Mouse (Mus musculus): ENCODE measurements around the gene Map2k1. TPM values are rescaled to one million over a fixed set of nuclear protein-coding genes. Genes with fewer than 3 reads are reported as not detected.
"Not testable (repeated sequence)": the region's sequence is repeated elsewhere in the genome, so short reads cannot be mapped to it uniquely, and the experiment has no call there.

Map2k1 gene
- polyA plus RNA-seq (2015; fragmentation: Nextera tagmentation; extraction: Ambion mirVana) = 69.9 and 70.3 TPM in 2 replicates

DNA sequence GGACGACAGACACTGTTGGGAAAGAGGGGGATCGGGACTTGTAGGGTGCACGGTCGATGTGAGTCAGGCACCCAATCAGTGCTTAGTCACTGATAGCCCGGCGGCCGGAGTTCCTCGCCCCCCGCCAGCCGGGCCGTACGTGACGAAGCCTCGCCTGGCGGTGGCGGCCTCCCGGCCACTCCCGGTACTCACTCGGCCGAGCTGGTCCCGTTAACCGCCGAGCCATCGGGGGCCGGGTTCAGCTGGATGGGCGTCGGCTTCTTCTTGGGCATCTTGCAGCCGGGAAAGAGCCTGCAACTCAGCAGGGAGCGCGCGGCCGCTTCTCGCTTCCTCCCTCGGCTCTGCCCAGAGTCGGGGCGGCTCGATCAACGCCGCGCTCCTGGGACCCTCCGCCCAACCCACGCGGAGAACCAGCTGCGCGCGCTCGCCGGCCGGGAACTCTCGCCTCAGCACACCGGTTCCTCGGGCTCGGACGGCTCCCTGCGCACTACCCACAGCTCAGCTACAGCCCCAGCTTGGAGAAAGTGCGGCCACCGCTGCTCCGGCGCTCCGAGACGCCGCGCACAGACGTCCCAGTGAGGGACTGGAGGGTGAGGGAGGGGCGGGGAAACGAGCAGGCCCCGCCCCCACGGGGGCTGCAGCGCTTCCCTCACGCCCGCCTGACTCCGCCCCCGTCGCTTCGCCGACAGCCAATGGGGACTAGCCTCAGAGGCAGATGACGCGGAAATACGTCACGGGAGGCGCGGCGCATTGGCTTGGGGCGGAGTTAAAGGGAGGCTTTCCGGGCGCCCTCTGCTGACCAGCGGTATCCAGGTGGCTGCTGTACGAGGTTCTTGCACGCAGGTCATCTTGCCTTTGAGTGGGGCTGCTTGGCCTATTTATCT is at the start of gene Map2k1:
Gene Map2k1 (minus strand): TSS at position 611 of the 884 bp plus-strand sequence.
- peak; percentile 99 for ATAC-seq (ENCODE audit: borderline replicate concordance, extremely low read depth, low FRiP score, low TSS enrichment)
- H3K4me2 ChIP-seq = peak within 1 kb of the TSS; percentile 73
- under 1% methylated on average over 87 of the region's 89 CpGs for WGBS

DNA sequence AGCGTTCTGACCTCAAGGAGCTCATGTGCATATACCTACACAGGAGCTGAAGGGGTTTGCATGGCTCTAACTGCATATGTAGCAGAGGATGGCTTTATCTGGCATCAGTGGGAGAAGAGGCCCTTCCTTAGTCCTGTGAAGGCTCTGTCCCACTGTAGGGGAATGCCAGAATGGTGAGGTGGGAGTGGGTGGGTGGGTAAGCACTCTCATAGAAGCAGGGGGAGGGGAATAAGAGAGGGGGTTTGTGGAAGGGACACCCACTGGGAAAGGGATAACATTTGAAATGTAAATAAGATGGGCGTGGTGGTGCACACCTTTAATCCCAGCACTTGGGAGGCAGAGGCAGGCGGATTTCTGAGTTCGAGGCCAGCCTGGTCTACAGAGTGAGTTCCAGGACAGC is 49.7 kb upstream of the Map2k1 start:
- not testable (repeated sequence) for H3K4me3 ChIP-seq; H3K27ac ChIP-seq; ATAC-seq (ENCODE audit: borderline replicate concordance, extremely low read depth, low FRiP score, low TSS enrichment); H3K4me1 ChIP-seq; H3K27me3 ChIP-seq; H3K9me3 ChIP-seq; H3K4me2 ChIP-seq; H3K9ac ChIP-seq
- H3K36me3 ChIP-seq = peaks cover 79% of the 10 kb centered on the region
- 89% methylated on average over 4 of the region's 4 CpGs for WGBS

More for the DNA sequence above, at the start of gene Map2k1:
- Histone ChIP-seq H3K27ac (peak within 1 kb of the TSS; percentile 95), H3K4me3 (peak within 1 kb of the TSS; percentile 94), H3K27me3 (no peaks in the 10 kb centered on the region), H3K9me3 (no peaks in the 10 kb centered on the region), H3K36me3 (no peaks in the 10 kb centered on the region), H3K9ac (peak within 1 kb of the TSS; percentile 92), H3K4me1 (peaks cover 15% of the 10 kb centered on the region)

DNA sequence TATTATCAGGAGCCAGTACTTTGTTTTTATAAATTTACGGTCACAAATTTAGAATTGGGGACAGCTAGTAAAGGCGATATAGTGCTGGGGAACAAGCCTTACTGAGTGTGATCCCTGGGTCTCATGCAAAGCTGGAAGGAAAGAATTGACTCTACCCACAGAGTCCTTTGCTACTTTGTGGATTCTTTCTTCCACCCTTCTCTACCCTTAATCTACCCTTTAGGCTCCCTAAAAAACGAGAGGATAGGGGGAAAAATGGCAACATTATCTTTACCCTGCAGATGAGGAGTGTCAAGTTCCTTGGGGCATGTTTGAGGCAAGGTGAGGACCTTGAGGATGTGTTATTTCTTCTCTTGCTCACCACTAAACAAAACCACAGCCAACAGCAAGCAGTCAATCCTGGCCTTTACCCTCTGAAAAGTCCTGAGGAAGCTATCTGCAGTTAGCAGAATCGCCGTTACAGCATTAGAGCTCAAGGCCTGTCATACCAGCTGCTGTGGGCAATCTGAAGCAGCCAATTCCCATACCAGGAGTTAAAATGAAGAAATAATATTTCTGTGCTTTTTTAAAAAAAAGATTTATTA is 29.1 kb upstream of the Map2k1 start:
- ATAC-seq (ENCODE audit: borderline replicate concordance, extremely low read depth, low FRiP score, low TSS enrichment) = no peak
- peaks cover 12% of the 10 kb centered on the region for H3K4me1 ChIP-seq
- H3K4me3 ChIP-seq = peak overlapping the region; percentile 90
- no peaks in the 10 kb centered on the region for H3K27me3 ChIP-seq
- WGBS = 45% methylated on average over 5 of the region's 5 CpGs
- H3K36me3 ChIP-seq = 0 out of 2 replicates have a peak, but pooled peaks cover 4% of the 10 kb centered on the region
- H3K9ac ChIP-seq = peak overlapping the region; percentile 97
- H3K9me3 ChIP-seq = no peaks in the 10 kb centered on the region
- peak overlapping the region; percentile 62 for H3K4me2 ChIP-seq
- no peak overlapping the region for H3K27ac ChIP-seq

DNA sequence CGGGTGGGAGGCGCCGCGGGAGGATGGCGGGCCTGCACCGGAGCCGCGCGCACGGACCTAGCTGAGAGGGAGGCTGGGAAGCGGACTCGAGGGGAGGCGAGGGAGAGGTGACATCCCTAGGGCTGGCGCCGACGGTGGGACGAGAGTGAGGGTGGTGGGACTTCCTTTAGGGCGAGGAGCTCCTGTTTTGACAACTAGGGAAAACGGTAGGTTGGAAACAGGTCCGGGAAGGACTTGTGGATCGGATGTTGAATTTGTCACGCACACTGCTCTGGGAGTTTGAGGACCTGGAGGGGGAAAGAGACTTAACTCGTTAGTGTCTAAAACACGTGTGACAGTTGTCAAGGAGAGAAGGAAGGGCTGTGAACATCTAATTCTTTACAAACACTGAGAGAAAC is 28.3 kb upstream of the Map2k1 start:
- peak; percentile 83 for ATAC-seq (ENCODE audit: borderline replicate concordance, extremely low read depth, low FRiP score, low TSS enrichment)
- 0 out of 2 replicates have a peak, but pooled peaks cover 2% of the 10 kb centered on the region for H3K36me3 ChIP-seq
- peak overlapping the region; percentile 62 for H3K4me2 ChIP-seq
- H3K9ac ChIP-seq = peak overlapping the region; percentile 97
- H3K27me3 ChIP-seq = no peaks in the 10 kb centered on the region
- under 1% methylated on average over 24 of the region's 24 CpGs for WGBS
- peaks cover 12% of the 10 kb centered on the region for H3K4me1 ChIP-seq
- H3K27ac ChIP-seq = peak overlapping the region; percentile 94
- peak overlapping the region; percentile 90 for H3K4me3 ChIP-seq
- no peaks in the 10 kb centered on the region for H3K9me3 ChIP-seq

DNA sequence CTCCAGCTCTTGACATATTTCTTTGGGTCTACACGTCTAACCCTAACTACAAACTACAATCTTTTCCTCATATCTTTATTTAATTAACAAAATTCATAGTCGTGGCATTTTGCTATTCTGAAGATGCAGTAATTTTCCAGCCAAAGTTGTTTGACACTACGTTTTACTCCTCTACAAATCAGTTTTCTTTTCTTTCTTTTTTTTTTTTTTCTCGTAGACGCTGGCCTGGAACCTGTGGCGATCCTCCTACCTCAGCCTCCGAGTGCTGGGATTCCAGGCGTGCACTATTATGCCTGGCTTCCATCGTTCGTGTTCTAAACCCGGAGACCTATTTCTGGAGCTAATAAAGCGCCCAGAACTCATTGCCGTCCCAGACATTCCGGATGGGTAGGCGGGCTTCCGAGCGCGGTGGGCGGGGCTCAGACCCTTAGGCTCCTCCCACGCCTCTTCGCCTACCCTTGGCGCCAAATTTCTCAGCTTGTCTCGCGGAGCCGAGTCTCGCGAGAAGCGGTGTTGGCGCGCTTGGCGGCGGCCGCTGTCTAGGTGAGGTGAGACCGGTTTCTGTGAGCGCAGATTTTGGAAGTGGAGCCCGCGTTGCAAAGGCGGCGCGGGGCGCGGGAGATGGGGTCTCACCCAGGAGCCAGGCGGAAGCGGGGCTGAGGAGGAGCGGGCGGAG is 27.8 kb upstream of the Map2k1 start, which contains the start of gene Tipin:
Gene Tipin (plus strand): TSS at position 477 of the 676 bp plus-strand sequence.
- Histone ChIP-seq H3K9ac (peak within 1 kb of the TSS; percentile 97), H3K4me1 (peaks cover 12% of the 10 kb centered on the region), H3K4me2 (peak within 1 kb of the TSS; percentile 62), H3K27me3 (no peaks in the 10 kb centered on the region), H3K36me3 (0 out of 2 replicates have a peak, but pooled peaks cover 2% of the 10 kb centered on the region), H3K9me3 (no peaks in the 10 kb centered on the region), H3K27ac (peak within 1 kb of the TSS; percentile 94), H3K4me3 (peak within 1 kb of the TSS; percentile 90)
- 2% methylated on average over 46 of the region's 46 CpGs for WGBS
- ATAC-seq (ENCODE audit: borderline replicate concordance, extremely low read depth, low FRiP score, low TSS enrichment) = peak; percentile 96

DNA sequence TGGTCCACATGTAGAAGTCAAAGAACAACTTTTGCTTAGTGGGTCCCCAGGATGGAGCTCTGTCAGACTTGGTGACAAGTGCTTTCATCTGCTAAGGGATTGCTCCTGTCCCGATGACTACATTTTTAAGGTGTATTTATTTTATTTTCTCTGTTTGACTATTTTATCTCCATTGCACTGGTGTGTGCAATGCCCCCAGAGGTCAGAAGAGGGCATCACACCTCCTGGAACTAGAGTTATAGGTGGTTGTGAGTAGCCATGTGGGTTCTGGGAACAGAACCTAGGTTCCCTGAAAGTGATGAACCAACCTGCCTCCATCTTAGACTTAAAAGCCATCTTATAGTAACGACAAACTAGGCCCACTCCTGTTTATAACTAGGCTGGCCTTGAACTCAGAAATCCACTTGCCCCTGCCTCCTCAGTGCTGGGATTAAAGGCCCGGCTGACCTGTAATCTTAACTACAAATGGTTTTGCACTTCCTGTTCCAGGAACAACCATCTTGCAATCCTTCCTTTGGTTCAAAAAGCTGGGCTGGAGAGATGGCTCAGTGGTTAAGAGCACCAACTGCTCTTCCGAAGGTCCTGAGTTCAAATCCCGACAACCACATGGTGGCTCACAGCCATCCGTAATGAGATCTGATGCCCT is 25.4 kb upstream of the Map2k1 start:
- Histone ChIP-seq H3K4me1 (peaks cover 12% of the 10 kb centered on the region), H3K4me3 (no peak overlapping the region), H3K36me3 (no peaks in the 10 kb centered on the region), H3K4me2 (no peak overlapping the region), H3K27ac (no peak overlapping the region), H3K9me3 (no peaks in the 10 kb centered on the region), H3K9ac (no peak overlapping the region), H3K27me3 (no peaks in the 10 kb centered on the region)
- ATAC-seq (ENCODE audit: borderline replicate concordance, extremely low read depth, low FRiP score, low TSS enrichment) = no peak
- WGBS = 94% methylated on average over 6 of the region's 6 CpGs

DNA sequence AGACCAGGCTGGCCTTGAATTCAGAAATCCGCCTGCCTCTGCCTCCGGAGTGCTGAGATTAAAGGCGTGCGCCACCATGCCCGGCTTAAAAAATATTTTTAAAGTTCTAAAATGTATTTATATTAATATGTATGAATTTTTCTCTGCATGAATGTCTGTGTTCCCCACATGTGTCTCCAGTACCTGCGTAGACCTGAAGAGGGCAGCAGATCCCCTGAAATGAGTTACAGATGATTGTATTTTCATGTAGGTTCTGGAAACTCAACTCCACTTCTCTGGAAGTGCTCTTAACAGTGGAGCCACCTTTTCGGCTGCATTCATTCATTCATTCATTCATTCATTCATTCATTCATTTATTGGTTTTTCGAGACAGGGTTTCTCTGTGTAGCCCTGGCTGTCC is 24.3 kb upstream of the Map2k1 start:
- Histone ChIP-seq H3K9ac (no peak overlapping the region), H3K4me3 (no peak overlapping the region), H3K27ac (no peak overlapping the region), H3K27me3 (no peaks in the 10 kb centered on the region), H3K9me3 (no peaks in the 10 kb centered on the region), H3K36me3 (no peaks in the 10 kb centered on the region), H3K4me1 (peaks cover 8% of the 10 kb centered on the region), H3K4me2 (no peak overlapping the region)
- ATAC-seq (ENCODE audit: borderline replicate concordance, extremely low read depth, low FRiP score, low TSS enrichment) = no peak
- 66% methylated on average over 8 of the region's 8 CpGs for WGBS

DNA sequence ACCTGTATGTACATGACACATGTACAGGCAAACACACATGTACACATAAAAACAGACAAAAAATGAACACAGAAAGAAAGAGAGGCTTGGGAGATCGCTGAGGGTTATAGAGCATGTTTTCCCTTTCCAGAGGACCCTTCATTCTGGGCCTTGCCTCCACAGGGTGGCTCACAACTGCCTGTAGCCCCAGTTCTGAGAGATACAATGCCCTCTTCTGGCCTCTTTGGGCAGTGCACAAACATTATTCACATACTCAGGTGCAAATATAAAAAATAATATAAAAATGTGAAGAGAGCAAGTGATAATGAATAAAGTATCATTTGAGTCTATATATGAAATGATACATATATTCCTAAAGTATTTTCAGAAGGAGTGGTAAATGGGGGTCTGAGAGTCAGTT is 21.5 kb upstream of the Map2k1 start:
- no peak for ATAC-seq (ENCODE audit: borderline replicate concordance, extremely low read depth, low FRiP score, low TSS enrichment)
- Histone ChIP-seq H3K27me3 (no peaks in the 10 kb centered on the region), H3K9ac (no peak overlapping the region), H3K4me3 (no peak overlapping the region), H3K9me3 (no peaks in the 10 kb centered on the region), H3K36me3 (no peaks in the 10 kb centered on the region), H3K4me2 (no peak overlapping the region), H3K4me1 (no peaks in the 10 kb centered on the region), H3K27ac (no peak overlapping the region)
- 71% methylated on average over 1 of the region's 1 CpGs for WGBS

DNA sequence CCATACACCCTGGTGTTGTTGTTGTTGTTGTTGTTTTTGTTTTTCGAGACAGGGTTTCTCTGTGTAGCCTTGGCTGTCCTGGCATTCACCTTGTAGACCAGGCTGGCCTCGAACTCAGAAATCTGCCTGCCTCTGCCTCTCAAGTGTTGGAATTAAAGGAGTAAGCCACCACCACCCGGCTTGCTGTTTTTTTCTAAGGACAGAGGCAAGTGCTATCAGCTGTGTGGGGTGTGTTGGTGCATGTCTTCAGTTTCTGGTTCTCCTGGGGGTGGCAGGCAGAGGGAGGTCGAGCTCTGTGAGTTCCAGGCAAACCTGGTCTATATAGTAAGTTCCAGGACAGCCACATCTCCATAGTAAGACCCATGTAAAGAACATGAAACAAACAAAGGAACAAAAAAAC is 20.9 kb upstream of the Map2k1 start:
- Histone ChIP-seq H3K9me3 (no peaks in the 10 kb centered on the region), H3K9ac (no peak overlapping the region), H3K4me3 (no peak overlapping the region), H3K4me1 (no peaks in the 10 kb centered on the region), H3K4me2 (no peak overlapping the region), H3K27ac (no peak overlapping the region), H3K36me3 (no peaks in the 10 kb centered on the region), H3K27me3 (no peaks in the 10 kb centered on the region)
- WGBS = 65% methylated on average over 4 of the region's 4 CpGs
- ATAC-seq (ENCODE audit: borderline replicate concordance, extremely low read depth, low FRiP score, low TSS enrichment) = no peak

DNA sequence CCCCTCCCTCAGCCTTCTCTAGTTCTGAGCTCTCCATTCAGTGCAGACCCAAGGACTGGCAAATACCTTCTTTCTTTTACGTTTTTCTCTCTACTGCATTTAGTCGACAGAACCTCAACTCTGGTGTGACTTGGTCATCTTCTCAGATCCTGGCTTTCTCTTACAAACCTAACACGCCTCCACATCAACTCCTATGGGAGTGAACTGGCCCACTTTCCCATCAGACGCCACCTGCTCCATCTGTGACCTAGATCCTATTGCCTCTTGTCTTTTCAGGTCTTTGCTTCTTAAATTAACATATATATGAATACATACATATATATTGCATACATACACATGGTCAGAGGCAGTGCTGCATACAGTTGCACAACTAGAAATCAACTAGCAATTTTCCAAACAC is 20.3 kb upstream of the Map2k1 start:
- H3K9ac ChIP-seq = no peak overlapping the region
- no peak for ATAC-seq (ENCODE audit: borderline replicate concordance, extremely low read depth, low FRiP score, low TSS enrichment)
- 78% methylated on average over 4 of the region's 4 CpGs for WGBS

DNA sequence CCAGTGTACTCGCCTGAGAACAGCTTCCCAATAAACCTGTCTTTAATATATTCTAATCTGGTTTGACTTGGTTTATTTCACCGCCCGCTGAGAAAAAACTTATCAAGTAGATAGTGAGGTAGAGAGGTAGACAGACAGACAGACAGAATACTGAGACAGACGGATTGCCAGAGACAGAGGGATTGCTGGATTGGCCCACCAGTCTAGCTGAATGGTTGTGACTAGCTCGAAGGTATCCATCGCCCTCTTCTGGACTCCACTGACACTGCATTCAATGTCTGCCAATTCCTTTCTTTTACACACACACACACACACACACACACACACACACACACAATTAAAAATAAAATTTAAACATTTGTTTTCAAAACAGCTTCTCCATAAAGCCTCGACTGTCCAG is 19.2 kb upstream of the Map2k1 start:
- no peaks in the 10 kb centered on the region for H3K27me3 ChIP-seq
- H3K9me3 ChIP-seq = no peaks in the 10 kb centered on the region
- WGBS = 28% methylated on average over 7 of the region's 7 CpGs
- no peak overlapping the region for H3K4me3 ChIP-seq
- no peak overlapping the region for H3K4me2 ChIP-seq
- no peaks in the 10 kb centered on the region for H3K4me1 ChIP-seq
- ATAC-seq (ENCODE audit: borderline replicate concordance, extremely low read depth, low FRiP score, low TSS enrichment) = no peak
- no peaks in the 10 kb centered on the region for H3K36me3 ChIP-seq
- H3K27ac ChIP-seq = no peak overlapping the region
- no peak overlapping the region for H3K9ac ChIP-seq

More for the DNA sequence above, 20.3 kb upstream of the Map2k1 start:
- Histone ChIP-seq H3K9me3 (no peaks in the 10 kb centered on the region), H3K4me3 (no peak overlapping the region), H3K4me1 (no peaks in the 10 kb centered on the region), H3K27ac (no peak overlapping the region), H3K27me3 (no peaks in the 10 kb centered on the region), H3K4me2 (no peak overlapping the region), H3K36me3 (no peaks in the 10 kb centered on the region)
